Comparison of ENCODE assay signal across 12 mouse cellular contexts in genomic region chr7:34972990-34973440, GRCm38 (mm10).
DNase-seq lines count a peak whose midpoint lies in the region; ATAC-seq and TF ChIP-seq lines count a peak whose summit lies in the region.
"Had no signal": no experiment of that assay in that cellular context is flagged by ENCODE, and none has a peak within 500 bp of the region (broad histone marks: within the 10 kb centered on the region; RNA-seq: fewer than 3 reads in every experiment).

No protein-coding gene starts in this region.

- no peak for DNase-seq in heart, postnatal 25 days (ENCODE audit: low spot score)
- peak; percentile 24 for DNase-seq in retina, postnatal 1 day
- DNase-seq in retina, embryonic 14.5 days (ENCODE audit: low spot score) = no peak
- peak; percentile 37 for DNase-seq in embryo, embryonic 11 days
- peak; percentile 76 for DNase-seq in limb, embryonic 14.5 days (ENCODE audit: low spot score)
- no peak for DNase-seq in spleen, postnatal 14 days (ENCODE audit: low spot score in 2 of 2)
- DNase-seq in adipocyte (ENCODE audit: low spot score) = no peak
- DNase-seq: adrenal gland, postnatal 14 days; kidney, adult 11 months; midbrain, embryonic 14.5 days had no signal

- H3K4me3 ChIP-seq in heart, embryonic 13.5 days = no peak overlapping the region
- no peak overlapping the region for H3K4me3 ChIP-seq in limb, embryonic 14.5 days (replicated peaks; ENCODE audit: low read length)

- H3K4me1 ChIP-seq in heart, embryonic 13.5 days = peaks cover 22% of the 10 kb centered on the region
- peaks cover 25% of the 10 kb centered on the region; the same call in 1 of the 2 replicates for H3K4me1 ChIP-seq in limb, embryonic 14.5 days (ENCODE audit: control insufficient read depth, insufficient read depth, low read length)

- H3K27ac ChIP-seq in heart, embryonic 13.5 days (replicated peaks) = peak overlapping the region; percentile 69
- H3K27ac ChIP-seq in limb, embryonic 14.5 days (replicated peaks; ENCODE audit: low read depth, low read length) = no peak overlapping the region

- ATAC-seq in heart, embryonic 13.5 days (ENCODE audit: extremely low read depth, insufficient number of reproducible peaks, low FRiP score, low TSS enrichment) = peak; percentile 47; the same call in 1 of the 2 replicates
- peak; percentile 72 for ATAC-seq in limb, embryonic 14.5 days (ENCODE audit: low FRiP score, low read depth)

- 30% methylated on average over 4 of the region's 4 CpGs for WGBS in heart, embryonic 13.5 days
- WGBS in limb, embryonic 14.5 days = 31% methylated on average over 4 of the region's 4 CpGs

- peaks cover 25% of the 10 kb centered on the region for H3K36me3 ChIP-seq in heart, embryonic 13.5 days
- peaks cover 5% of the 10 kb centered on the region; the same call in 1 of the 2 replicates for H3K36me3 ChIP-seq in limb, embryonic 14.5 days (ENCODE audit: control insufficient read depth, insufficient read depth, low read length)

- H3K9ac ChIP-seq in heart, embryonic 13.5 days = no peak overlapping the region
- no peak overlapping the region for H3K9ac ChIP-seq in limb, embryonic 14.5 days (ENCODE audit: low read depth, low read length, severe bottlenecking)

- intact Hi-C loops in heart, postnatal 25 days (cut with DNase I) = loop anchor here (5.0 kb wide), 1 partner anchor 36 kb away; no protein-coding TSS in a partner anchor

- no peaks in the 10 kb centered on the region for H3K27me3 ChIP-seq in heart, embryonic 13.5 days (replicated peaks)
- no peaks in the 10 kb centered on the region for H3K27me3 ChIP-seq in limb, embryonic 14.5 days (ENCODE audit: control insufficient read depth, insufficient read depth, low read length)

- TF ChIP-seq POLR2A in limb, embryonic 14.5 days (IDR thresholded peaks at IDR 0.05; ENCODE audit: borderline replicate concordance, extremely low read depth, insufficient read depth, insufficient read length) = no peak

- H3K9me3 ChIP-seq in heart, embryonic 13.5 days = no peaks in the 10 kb centered on the region; the same call in 1 of the 2 replicates
- no peaks in the 10 kb centered on the region for H3K9me3 ChIP-seq in limb, embryonic 14.5 days (ENCODE audit: control insufficient read depth, low read length)
- H3K9me3 ChIP-seq: G1E had no signal

- H3K4me2 ChIP-seq in heart, embryonic 13.5 days = no peak overlapping the region
- H3K4me2 ChIP-seq in limb, embryonic 14.5 days (replicated peaks; ENCODE audit: low read depth, low read length, severe bottlenecking) = no peak overlapping the region

Comparison
In these comparisons a context has a peak if more than half of its experiments do, and no peak if none do; other contexts are left out.
1. DNase-seq: peak in retina, postnatal 1 day (single experiment), embryo, embryonic 11 days (single experiment) and limb, embryonic 14.5 days (single experiment); none in heart, postnatal 25 days (single experiment), retina, embryonic 14.5 days (single experiment), spleen, postnatal 14 days (0 of 2) and adipocyte (single experiment).